Comparison of ENCODE assay signal across 12 mouse cellular contexts in the genomic region with DNA sequence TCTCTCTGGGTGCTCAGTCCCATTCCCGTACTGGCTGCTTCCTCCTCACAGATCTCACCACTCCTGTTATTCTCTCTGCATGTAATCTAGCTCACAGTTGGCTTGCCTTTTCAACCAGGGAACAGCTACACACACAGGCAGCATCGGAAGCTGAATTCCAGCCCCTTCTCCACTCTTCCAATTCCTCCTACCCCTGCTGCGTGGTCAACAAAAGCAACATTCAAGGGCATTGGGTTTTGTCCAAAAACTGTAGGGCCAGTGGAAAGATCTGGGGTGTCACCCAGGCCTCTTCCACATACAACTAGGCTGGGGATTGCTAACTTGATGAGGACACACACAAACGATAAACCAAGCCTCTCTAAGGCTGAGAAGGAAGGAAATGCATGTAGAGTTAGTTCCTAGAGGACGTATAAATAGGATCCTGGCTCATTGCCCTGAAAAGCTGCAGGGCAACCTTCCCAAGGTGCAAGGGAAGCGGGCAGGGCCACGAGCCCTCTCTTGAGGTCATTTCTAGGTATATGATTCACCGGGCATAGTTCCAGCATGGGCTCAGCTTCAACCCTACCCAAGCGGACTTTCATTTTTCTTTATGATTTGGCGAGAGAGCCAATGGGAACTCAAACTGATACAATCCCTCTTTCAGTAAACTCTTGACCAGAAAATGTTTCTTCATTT. TPM values are rescaled to one million over a fixed set of nuclear protein-coding genes. Genes with fewer than 3 reads are reported as not detected.
DNase-seq lines count a peak whose midpoint lies in the region; ATAC-seq and TF ChIP-seq lines count a peak whose summit lies in the region.
"Had no signal": no experiment of that assay in that cellular context is flagged by ENCODE, and none has a peak within 500 bp of the region (broad histone marks: within the 10 kb centered on the region; RNA-seq: fewer than 3 reads in every experiment).

No protein-coding gene starts in this region.

- no peak overlapping the region for H3K9ac ChIP-seq in forebrain, postnatal 0 days
- no peak overlapping the region for H3K9ac ChIP-seq in lung, embryonic 14.5 days
- H3K9ac ChIP-seq: limb, embryonic 13.5 days; stomach, embryonic 15.5 days had no signal

- peak; percentile 25 for DNase-seq in forebrain, postnatal 0 days
- no peak for DNase-seq in forebrain, embryonic 10.5 days (ENCODE audit: extremely low spot score, low spot score)
- peak; percentile 56 for DNase-seq in lung, embryonic 14.5 days
- DNase-seq in lung, adult 2 months, result no peak
- peak; percentile 33 for DNase-seq in fibroblast of lung, adult 2 months (ENCODE audit: low read depth)
- DNase-seq in lung, postnatal 25 days (ENCODE audit: low spot score), result peak; percentile 17
- DNase-seq in layer of hippocampus, adult 8-10 months (ENCODE audit: low spot score in 2 of 2), result no peak
- no peak for DNase-seq in ovary, postnatal 36 days (ENCODE audit: low spot score)

- H3K36me3 ChIP-seq in forebrain, postnatal 0 days (ENCODE audit: insufficient read depth), result no peaks in the 10 kb centered on the region
- no peaks in the 10 kb centered on the region for H3K36me3 ChIP-seq in forebrain, embryonic 10.5 days (replicated peaks)
- no peaks in the 10 kb centered on the region for H3K36me3 ChIP-seq in lung, embryonic 14.5 days (ENCODE audit: insufficient read depth)
- H3K36me3 ChIP-seq: limb, embryonic 13.5 days; stomach, embryonic 15.5 days had no signal

- H3K4me2 ChIP-seq in forebrain, postnatal 0 days (ENCODE audit: low read depth), result no peak overlapping the region
- no peak overlapping the region for H3K4me2 ChIP-seq in lung, embryonic 14.5 days
- H3K4me2 ChIP-seq: limb, embryonic 13.5 days; stomach, embryonic 15.5 days had no signal

- 0 out of 2 replicates have a peak, but pooled peaks have one; percentile 10 for ATAC-seq in forebrain, postnatal 0 days
- no peak for ATAC-seq in lung, embryonic 14.5 days (ENCODE audit: insufficient read depth)

- H3K9me3 ChIP-seq in forebrain, postnatal 0 days (ENCODE audit: low read length), result no peaks in the 10 kb centered on the region
- no peaks in the 10 kb centered on the region for H3K9me3 ChIP-seq in forebrain, embryonic 10.5 days
- H3K9me3 ChIP-seq in lung, embryonic 14.5 days (ENCODE audit: low read depth, low read length), result no peaks in the 10 kb centered on the region
- H3K9me3 ChIP-seq: limb, embryonic 13.5 days; stomach, embryonic 15.5 days had no signal

- no peak overlapping the region for H3K4me3 ChIP-seq in forebrain, postnatal 0 days (ENCODE audit: low read depth, low read length)
- no peak overlapping the region for H3K4me3 ChIP-seq in forebrain, embryonic 10.5 days
- H3K4me3 ChIP-seq in lung, embryonic 14.5 days (ENCODE audit: low read depth, low read length), result no peak overlapping the region
- H3K4me3 ChIP-seq in lung, adult 2 months (replicated peaks; ENCODE audit: extremely low read depth, low read depth, low read length), result no peak overlapping the region
- H3K4me3 ChIP-seq: erythroblast, embryonic 14.5 days; limb, embryonic 13.5 days; myocyte; stomach, embryonic 15.5 days had no signal

- TF ChIP-seq POLR2A in lung, adult 2 months (IDR thresholded peaks at IDR 0.05; ENCODE audit: borderline replicate concordance, extremely low read depth, low read depth, low read length), result no peak

- no peak overlapping the region for H3K27ac ChIP-seq in forebrain, postnatal 0 days (ENCODE audit: low read depth, low read length)
- H3K27ac ChIP-seq in forebrain, embryonic 10.5 days, result no peak overlapping the region
- no peak overlapping the region for H3K27ac ChIP-seq in lung, embryonic 14.5 days (ENCODE audit: low read depth)
- H3K27ac ChIP-seq: limb, embryonic 13.5 days; stomach, embryonic 15.5 days had no signal

- WGBS in forebrain, postnatal 0 days, result 58% methylated on average over 10 of the region's 10 CpGs
- WGBS in forebrain, embryonic 10.5 days, result 87% methylated on average over 10 of the region's 10 CpGs
- 69% methylated on average over 10 of the region's 10 CpGs for WGBS in lung, embryonic 14.5 days
- WGBS in lung, adult 2 months, result 50% methylated on average over 10 of the region's 10 CpGs

- H3K4me1 ChIP-seq in forebrain, postnatal 0 days (ENCODE audit: insufficient read depth), result no peaks in the 10 kb centered on the region
- peaks cover 4% of the 10 kb centered on the region; the same call in 1 of the 2 replicates for H3K4me1 ChIP-seq in forebrain, embryonic 10.5 days
- H3K4me1 ChIP-seq in lung, embryonic 14.5 days (ENCODE audit: insufficient read depth), result peaks cover 2% of the 10 kb centered on the region; the same call in 1 of the 2 replicates
- no peaks in the 10 kb centered on the region for H3K4me1 ChIP-seq in lung, adult 2 months (ENCODE audit: control insufficient read depth, insufficient read depth, low read length)
- H3K4me1 ChIP-seq: stomach, embryonic 15.5 days had no signal

- no peaks in the 10 kb centered on the region for H3K27me3 ChIP-seq in forebrain, postnatal 0 days (ENCODE audit: insufficient read depth, low read length)
- peaks cover 73% of the 10 kb centered on the region for H3K27me3 ChIP-seq in forebrain, embryonic 10.5 days (ENCODE audit: poor library complexity, severe bottlenecking)
- H3K27me3 ChIP-seq in lung, embryonic 14.5 days (ENCODE audit: insufficient read depth, low read length), result no peaks in the 10 kb centered on the region
- H3K27me3 ChIP-seq: stomach, embryonic 15.5 days had no signal

- TF ChIP-seq CTCF in forebrain, postnatal 0 days (IDR thresholded peaks at IDR 0.05; ENCODE audit: low read depth), result no peak
- TF ChIP-seq CTCF in lung, embryonic 14.5 days (IDR thresholded peaks at IDR 0.05; ENCODE audit: low read depth), result no peak
- TF ChIP-seq CTCF in lung, adult 2 months (IDR thresholded peaks at IDR 0.05; ENCODE audit: insufficient read depth, low read length), result no peak

RNA-seq across cellular contexts. Expression of gene Rybp, which starts 36.6 kb away (rescaled TPM):
- 29.5 and 37.7 TPM in 2 replicates for total RNA-seq in forebrain, postnatal 0 days (2014; rRNA removed)
- 20.7 and 24.7 TPM in 2 replicates for polyA plus RNA-seq in forebrain, postnatal 0 days (2015; fragmentation: Nextera tagmentation; extraction: Ambion mirVana)
- polyA plus RNA-seq in forebrain, embryonic 10.5 days (2016; fragmentation: Nextera tagmentation; extraction: Ambion mirVana), result 11.9 and 12.8 TPM in 2 replicates
- polyA plus RNA-seq in lung, embryonic 14.5 days (2014; fragmentation: Nextera tagmentation; extraction: Ambion mirVana), result 13.7 and 15.5 TPM in 2 replicates
- polyA plus RNA-seq in lung, adult 2 months (2012; rRNA removed), result 26.1 and 30.6 TPM in 2 replicates
- total RNA-seq in layer of hippocampus, adult 8-10 months (2022), result 10 to 100 TPM; 45.7 to 51.8 (median 48.0) TPM

Comparison
In these comparisons a context has a peak if more than half of its experiments do, and no peak if none do; other contexts are left out.
1. DNase-seq: peak in forebrain, postnatal 0 days (single experiment), lung, embryonic 14.5 days (single experiment), fibroblast of lung, adult 2 months (single experiment) and lung, postnatal 25 days (single experiment); none in forebrain, embryonic 10.5 days (single experiment), lung, adult 2 months (single experiment), layer of hippocampus, adult 8-10 months (0 of 2) and ovary, postnatal 36 days (single experiment).